Mouse (Mus musculus): ENCODE data around the gene Kmt5b.

Kmt5b gene

GRCm38 (mm10) chr19:3844836-3845235 lies 77.6 kb downstream of the Kmt5b start:
- no peak for DNase-seq (ENCODE audit: low spot score in 2 of 2)

DNA sequence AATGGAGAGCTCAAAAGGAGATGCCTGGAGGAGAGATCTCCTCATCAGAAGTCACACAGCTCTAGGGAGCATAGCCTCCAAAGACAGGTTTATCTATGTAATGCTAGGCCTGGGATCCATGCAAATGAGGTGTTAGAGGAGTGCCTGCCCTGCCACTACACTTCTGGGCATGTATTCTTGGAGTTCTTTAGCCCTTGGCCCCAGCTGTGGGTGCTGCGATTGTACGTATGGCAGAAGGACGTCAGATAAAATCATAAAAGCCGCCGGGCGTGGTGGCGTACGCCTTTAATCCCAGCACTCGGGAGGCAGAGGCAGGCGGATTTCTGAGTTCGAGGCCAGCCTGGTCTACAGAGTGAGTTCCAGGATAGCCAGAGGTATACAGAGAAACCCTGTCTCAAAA lies 78.1 kb downstream of the Kmt5b start:
- DNase-seq (ENCODE audit: low spot score in 2 of 2), result no peak

- no peak for DNase-seq (ENCODE audit: low spot score in 2 of 2)
These were observed 78.7 kb downstream of the Kmt5b start for GRCm38 (mm10) chr19:3845803-3846406.

GRCm38 (mm10) chr19:3846676-3847604 lies 79.7 kb downstream of the Kmt5b start:
- DNase-seq (ENCODE audit: low spot score in 2 of 2), result no peak

DNA sequence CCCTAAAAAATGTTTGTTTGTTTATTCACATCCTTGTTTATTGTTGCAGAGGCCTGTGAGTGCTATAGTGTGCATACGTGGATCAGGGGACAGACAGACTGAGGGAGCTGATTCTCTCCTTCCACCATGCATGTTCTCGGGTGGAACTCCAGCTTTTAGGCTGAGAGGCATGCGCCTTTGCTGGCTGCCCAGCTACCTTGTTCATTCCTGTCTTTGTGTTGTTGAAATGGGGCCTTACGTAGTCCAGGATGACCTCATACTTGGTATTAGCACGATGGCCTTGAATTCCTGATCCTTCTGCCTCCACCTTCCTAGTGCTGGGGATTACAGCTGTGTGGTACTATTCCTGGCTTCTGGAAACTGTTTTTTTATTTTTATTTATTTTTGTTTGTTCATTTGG lies 80.5 kb downstream of the Kmt5b start:
- DNase-seq (ENCODE audit: low spot score in 2 of 2), result no peak

DNA sequence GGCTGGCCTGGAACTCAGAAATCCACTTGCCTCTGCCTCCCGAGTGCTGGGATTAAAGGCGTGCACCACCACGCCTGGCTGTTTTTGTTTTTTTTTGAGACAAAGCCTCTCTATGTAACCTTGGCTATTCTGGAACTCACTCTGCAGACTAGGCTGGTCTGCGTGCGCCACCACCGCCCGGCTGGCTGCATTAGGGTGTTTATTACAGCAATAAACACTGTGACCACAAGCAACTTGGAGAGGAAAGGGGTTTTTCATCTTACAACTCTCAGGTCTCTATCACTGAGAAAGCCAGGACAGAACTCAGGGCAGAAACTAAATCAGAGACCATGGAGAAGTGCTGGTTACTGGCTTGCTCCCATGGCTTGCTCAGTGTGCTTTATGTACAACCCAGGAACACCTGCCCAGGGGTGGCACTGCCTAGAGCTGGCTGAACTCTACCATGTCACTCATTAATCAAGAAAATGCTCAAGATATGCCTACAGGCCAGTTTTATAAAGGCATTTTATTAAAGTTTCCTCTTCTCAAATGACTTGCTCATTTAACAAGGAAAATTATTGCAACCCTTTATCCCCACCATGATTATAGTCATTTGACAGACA lies 81.1 kb downstream of the Kmt5b start:
- DNase-seq (ENCODE audit: low spot score in 2 of 2), result no peak

GRCm38 (mm10) chr19:3849251-3849650 lies 82.0 kb downstream of the Kmt5b start:
- DNase-seq (ENCODE audit: low spot score in 2 of 2), result no peak

GRCm38 (mm10) chr19:3850076-3850475 lies 82.9 kb downstream of the Kmt5b start:
- no peak for DNase-seq (ENCODE audit: low spot score in 2 of 2)

GRCm38 (mm10) chr19:3850847-3851469 lies 83.7 kb downstream of the Kmt5b start:
- peak in 1 of 2 experiments; percentile 24 for DNase-seq (ENCODE audit: low spot score in 2 of 2)

DNA sequence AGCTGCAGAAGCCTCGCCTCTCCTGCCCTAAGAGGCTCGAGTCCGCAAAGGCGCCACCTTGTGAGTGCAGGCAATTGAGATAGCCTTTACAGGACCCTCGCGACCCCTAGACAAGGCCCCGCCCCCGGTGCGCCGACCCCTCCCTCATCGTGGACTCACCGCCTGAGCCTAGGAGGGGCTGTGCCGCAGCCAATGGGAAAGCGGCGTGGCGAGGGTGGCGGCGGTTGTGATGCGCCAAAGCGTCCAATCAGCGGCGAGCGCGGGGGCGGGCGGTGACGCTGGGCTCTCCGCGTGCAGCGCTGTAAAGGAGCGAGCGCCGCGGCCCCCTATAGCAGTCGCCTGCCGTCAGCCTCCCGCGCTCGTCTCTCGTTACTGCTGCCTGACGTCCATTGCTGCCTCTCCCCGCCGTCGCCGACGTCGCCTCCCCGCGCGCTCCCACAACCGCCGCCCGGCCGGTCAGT lies 84.3 kb downstream of the Kmt5b start, which contains the start of gene Chka:
Gene Chka, plus strand, starts transcription at position 272 of the 461 bp plus-strand sequence.
- DNase-seq (ENCODE audit: low spot score in 2 of 2), result peak; percentile 98 to 99

DNA sequence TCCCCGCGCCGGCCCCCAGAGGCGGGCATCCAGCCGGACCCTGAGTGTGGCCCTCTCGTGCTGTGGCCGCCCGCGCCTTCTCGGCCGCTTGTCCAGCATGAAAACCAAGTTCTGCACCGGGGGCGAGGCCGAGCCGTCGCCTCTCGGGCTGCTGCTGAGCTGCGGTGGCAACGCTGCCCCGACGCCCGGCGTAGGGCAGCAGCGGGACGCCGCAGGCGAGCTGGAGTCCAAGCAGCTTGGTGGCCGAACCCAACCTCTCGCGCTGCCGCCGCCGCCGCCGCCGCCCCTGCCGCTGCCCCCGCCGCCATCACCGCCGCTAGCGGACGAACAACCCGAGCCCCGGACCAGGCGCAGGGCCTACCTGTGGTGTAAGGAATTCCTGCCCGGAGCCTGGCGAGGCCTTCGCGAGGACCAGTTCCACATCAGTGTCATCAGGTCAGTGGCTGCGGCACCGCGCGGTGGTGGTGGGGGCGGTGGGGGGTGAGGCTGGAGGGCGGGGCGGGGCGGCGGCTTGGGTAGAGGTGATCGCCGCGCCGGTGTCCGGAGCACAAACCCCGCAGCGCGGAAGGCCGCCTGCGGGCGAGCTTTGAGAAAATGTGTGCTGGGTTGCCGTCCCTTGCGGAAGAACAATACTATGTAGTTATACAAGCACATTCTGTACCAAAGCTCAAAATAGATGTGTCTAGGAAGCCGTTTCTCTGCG lies 84.9 kb downstream of the Kmt5b start:
- peak; percentile 40 to 52 for DNase-seq (ENCODE audit: low spot score in 2 of 2)

- DNase-seq (ENCODE audit: low spot score in 2 of 2), result no peak
These were observed 85.9 kb downstream of the Kmt5b start for GRCm38 (mm10) chr19:3853121-3853520.

DNA sequence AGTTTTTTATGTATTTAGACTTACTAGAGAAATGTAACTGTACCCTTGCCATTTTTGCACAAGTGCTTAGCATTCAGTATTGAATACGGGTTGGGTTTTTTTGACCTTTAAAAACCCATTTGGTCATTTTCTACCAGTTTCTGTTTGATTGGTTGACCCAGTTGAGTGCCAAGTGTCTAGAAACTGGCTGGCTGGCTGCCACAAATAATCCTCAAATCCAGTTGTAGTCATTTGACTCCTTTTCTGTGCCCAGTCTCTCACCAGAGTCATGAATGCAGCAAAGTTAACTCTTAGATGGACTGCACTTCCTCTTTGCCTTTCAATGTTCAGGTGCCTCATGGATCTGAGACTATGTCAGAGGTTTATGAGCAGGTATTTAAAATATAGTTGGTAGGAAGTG lies 86.7 kb downstream of the Kmt5b start:
- DNase-seq (ENCODE audit: low spot score in 2 of 2), result no peak

GRCm38 (mm10) chr19:3855091-3855490 lies 87.9 kb downstream of the Kmt5b start:
- no peak for DNase-seq (ENCODE audit: low spot score in 2 of 2)

GRCm38 (mm10) chr19:3855601-3856000 lies 88.4 kb downstream of the Kmt5b start:
- peak in 1 of 2 experiments; percentile 47 for DNase-seq (ENCODE audit: low spot score in 2 of 2)

GRCm38 (mm10) chr19:3857220-3857619 lies 90.0 kb downstream of the Kmt5b start:
- no peak for DNase-seq (ENCODE audit: low spot score in 2 of 2)

- DNase-seq (ENCODE audit: low spot score in 2 of 2), result no peak
These were observed 95.5 kb downstream of the Kmt5b start for GRCm38 (mm10) chr19:3862713-3863112.

GRCm38 (mm10) chr19:3864960-3865359 lies 97.7 kb downstream of the Kmt5b start:
- no peak for DNase-seq (ENCODE audit: low spot score in 2 of 2)

Data from right cerebral cortex, adult 2 months (tissue).